Mouse (Mus musculus) thymus, adult 2 months (tissue): ENCODE measurements around the gene Cdc14b.

Experiments
- CTCF ChIP-seq: fragments of 200-500 bp; IDR thresholded peaks from 2 replicates; pipeline ENCODE4 v1.5.1; 2012; ENCODE audit warnings: mild to moderate bottlenecking, control low read depth, low read length, moderate library complexity, borderline replicate concordance; ENCODE audit not compliant: control insufficient read depth, poor library complexity, insufficient read depth; ENCODE audit errors: extremely low read depth
- POLR2A ChIP-seq: fragments of 200-500 bp; IDR thresholded peaks from 2 replicates; pipeline ENCODE4 v1.6.1; 2012; ENCODE audit warnings: mild to moderate bottlenecking, low read length, control low read depth, moderate library complexity; ENCODE audit not compliant: control insufficient read depth, poor library complexity, insufficient read depth; ENCODE audit errors: extremely low read depth

DNA sequence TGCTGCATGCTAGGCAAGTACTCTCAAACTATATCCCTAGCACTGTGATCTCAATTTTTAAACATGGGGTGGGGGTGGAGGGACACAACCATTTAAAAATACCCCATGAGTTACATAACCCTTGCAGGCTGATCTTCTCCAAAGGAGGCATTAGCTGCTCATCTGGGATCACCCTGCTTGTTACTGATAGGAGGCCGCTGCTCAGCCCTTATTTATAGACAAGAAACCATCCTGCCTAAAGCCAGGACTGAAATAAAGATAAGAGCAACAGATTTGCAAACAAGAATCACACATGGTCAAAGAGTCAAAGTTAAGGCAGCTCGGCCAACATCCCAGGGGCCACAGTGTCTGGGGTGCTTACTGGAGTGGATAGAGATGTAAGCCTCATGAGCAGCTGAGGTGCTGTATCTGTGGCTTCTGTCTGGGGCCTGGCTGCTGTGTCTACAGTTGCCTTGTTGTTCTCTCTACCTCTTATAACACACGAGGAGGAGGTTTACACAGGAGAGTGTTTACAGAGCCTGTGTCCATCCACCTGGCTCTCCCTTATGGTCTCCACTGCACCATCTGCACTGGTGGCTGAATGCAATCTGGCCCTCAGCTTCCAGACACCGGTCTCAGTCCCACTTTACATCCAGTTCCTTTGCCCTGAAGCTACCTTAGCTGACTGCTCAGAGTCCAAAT lies 38.0 kb downstream of the Cdc14b start:
- TF ChIP-seq POLR2A (no peak), CTCF (no peak)
